Mouse (Mus musculus) adrenal gland, adult 10 weeks (tissue): ENCODE measurements around the gene Olfr429. TPM values are rescaled to one million over a fixed set of nuclear protein-coding genes. Genes with fewer than 3 reads are reported as not detected.

Experiments used
- polyA plus RNA-seq: library from polyadenylated mRNA; stranded (reverse); fragments of 350-450 nt; fragmentation: Illumina TruSeq; extraction: RNeasy Lipid Tissue Mini Kit (QIAGEN cat#74804); gene quantifications from one replicate; pipeline ENCODE4 v1.2.3, GENCODE M21; 2014; ENCODE audit warnings: low read depth, low replicate concordance

The Olfr429 gene
- not detected for polyA plus RNA-seq

DNA sequence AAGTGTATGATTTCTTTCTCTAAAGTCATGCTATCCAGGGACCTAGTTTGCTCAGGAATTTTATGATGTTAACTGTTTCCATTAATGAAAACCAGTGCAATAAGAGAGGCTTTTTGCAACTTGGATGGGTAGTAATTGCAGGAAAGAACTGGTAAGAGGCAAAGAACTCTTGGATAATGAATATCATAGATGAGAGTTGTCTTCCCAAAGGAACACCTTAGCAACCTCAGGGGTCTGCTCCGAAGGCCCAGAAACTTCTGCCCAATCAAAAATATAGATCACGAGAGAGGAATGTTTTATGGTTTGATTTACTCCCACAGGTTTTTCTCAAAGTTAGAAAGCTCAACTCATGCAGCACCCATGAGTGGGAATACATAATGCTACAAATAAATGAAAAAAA lies at the start of gene Olfr429:
Gene Olfr429 (plus strand): TSS at position 301 of the 400 bp plus-strand sequence.

DNA sequence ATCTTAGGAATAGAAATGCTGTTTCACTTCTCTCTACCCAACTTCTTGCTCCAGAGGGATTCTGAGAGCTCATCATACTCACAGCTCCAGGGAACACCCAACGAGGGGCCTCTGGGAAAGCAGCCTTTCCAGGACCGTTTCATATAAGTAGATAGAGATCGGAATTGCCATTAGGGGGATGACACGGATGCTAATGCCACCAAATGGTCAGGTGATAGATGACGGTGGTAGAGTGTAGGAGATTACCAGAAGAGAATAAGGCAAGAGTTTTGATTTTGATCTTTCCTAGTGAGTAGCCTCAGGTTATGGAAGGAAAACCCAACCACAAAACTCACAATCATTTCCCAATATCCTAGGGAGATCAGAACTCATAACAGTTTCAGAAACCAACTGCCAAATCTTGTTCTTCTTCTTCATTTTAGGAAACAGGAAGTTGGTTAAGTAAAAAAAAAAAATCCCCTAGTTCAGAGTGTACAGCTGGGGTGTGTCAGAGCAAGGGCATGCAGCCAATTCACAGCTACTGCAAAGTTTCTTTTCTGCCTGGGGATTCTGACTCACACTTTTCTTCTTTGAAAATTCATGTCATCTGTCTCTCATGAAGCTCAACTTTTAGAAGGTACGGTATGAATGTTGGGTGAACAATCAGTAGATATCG lies 43.5 kb upstream of the Olfr429 start, which contains the start of gene Olfr433:
Gene Olfr433 (plus strand): TSS at position 183 of the 655 bp plus-strand sequence.

DNA sequence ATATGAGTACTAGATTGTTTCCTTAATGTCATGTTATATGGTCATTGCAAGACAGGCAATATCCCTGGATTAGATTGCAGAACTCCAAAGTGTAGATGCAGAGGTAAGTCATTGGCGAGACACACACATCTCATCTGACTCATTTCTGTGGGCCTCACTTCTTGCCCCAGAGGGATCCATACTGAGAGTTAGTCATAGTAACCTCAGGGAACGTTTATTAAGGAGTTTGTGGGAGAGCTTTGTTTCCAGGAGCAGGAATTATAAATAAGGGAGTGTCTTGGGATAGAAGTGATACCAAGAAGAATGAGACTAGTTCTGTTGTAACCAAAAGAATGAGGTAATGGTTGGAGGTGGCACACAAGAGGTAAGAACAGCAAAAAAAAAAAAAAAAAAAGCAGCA lies 35.2 kb upstream of the Olfr429 start, which contains the start of gene Olfr432:
Gene Olfr432 (plus strand): TSS at position 313 of the 400 bp plus-strand sequence.

DNA sequence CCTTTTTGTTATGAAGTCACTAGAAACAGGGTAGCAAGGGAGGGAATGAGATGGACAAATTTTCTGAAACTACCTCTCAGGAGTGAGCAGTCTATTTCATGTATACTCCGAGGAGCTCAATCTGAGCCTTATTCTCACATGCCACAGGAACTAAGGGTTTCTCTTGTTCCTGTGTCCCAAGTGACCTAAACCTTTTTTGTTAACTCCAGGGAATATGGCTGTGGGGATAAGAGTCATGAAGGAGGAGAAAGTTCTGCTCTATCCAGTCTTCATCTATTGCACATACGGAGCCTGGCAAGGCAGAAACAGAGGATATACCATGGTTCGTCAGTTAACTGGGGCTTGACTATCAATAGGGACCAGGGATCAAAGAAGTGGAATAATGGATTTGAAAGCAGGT lies 17.8 kb upstream of the Olfr429 start, which contains the start of gene Olfr430:
Gene Olfr430 (plus strand): TSS at position 301 of the 400 bp plus-strand sequence.

DNA sequence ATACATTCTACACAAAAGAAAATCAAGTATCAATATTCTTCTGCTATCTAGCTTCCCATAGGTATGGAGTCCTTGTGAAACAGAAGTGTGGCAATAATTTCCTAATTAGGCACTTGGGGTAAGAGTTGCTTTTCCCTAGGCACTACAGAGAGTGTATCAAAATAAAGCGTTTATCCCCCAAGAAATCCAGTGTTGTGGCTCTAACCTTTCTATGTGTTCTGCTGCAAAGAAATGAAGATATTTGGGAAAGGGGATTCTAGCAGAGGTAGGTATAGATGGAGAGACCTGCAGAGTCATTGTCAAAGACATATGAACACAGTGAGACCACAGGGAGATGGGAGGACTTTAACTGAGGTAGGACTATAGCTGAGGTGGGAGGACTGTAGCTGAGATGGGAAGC lies 12.5 kb downstream of the Olfr429 start, which contains the start of gene Olfr427:
Gene Olfr427 (plus strand): TSS at position 301 of the 400 bp plus-strand sequence.

DNA sequence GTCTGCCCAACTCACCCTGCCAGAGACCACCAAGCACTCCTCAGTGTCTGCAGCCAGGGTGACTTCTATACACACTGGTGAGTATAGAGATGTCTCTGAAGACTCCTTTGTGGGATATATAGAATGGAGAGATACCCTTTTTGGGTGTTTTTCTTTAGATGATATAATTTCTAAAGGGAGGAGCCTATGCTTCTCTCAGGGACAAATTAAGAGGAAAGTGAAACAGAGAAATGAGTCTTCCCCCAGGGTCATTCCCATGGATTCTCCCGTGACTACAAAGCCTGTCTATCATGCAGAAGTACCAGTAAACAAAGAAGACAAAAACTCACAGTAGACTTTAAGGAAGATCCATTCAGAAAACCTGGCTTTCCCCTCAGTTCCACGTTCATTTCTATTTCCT lies 36.9 kb downstream of the Olfr429 start, which contains the start of gene Olfr231:
Gene Olfr231 (minus strand): TSS at position 101 of the 400 bp plus-strand sequence.

DNA sequence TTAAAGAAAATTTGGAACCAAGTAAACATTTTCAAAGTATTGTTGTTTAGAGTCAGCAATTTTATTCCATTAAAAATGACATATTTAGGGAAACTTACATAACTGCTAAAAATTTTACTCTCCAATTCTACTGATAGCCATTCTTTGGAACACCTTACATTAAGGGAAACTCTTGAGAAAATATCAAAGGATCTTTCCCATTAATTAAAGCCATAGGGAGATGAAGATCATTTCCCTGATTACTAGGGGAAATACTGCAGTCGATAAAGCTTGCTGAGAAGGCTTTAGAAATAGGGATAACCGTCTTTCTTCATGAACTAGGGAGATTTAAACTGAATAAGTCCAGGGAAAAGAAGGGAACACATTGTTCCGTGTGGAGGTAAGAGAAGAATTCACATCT lies 47.1 kb downstream of the Olfr429 start, which contains the start of gene Olfr424:
Gene Olfr424 (plus strand): TSS at position 301 of the 400 bp plus-strand sequence.

Other genes starting within 250 kb of the Olfr429 start
- gene Ifi211, start 171.3 kb upstream of the Olfr429 start, polyA plus RNA-seq, result 14.0 TPM
- 98.6 TPM for gene Mndal, start 141.8 kb upstream of the Olfr429 start, polyA plus RNA-seq
- gene Ifi203, start 141.7 kb upstream of the Olfr429 start, polyA plus RNA-seq, result 74.8 TPM
- gene Ifi202b, start 101.6 kb upstream of the Olfr429 start, polyA plus RNA-seq, result not detected
- gene Ifi205, start 52.5 kb upstream of the Olfr429 start, polyA plus RNA-seq, result 8.8 TPM
- not detected for gene Olfr433, start 43.6 kb upstream of the Olfr429 start, polyA plus RNA-seq
- gene Olfr432, start 35.1 kb upstream of the Olfr429 start, polyA plus RNA-seq, result not detected
- gene Olfr430, start 17.7 kb upstream of the Olfr429 start, polyA plus RNA-seq, result not detected
- not detected for gene Olfr427, start 12.6 kb downstream of the Olfr429 start, polyA plus RNA-seq
- gene Olfr231, start 36.8 kb downstream of the Olfr429 start, polyA plus RNA-seq, result not detected
- gene Olfr424, start 47.2 kb downstream of the Olfr429 start, polyA plus RNA-seq, result not detected
- not detected for gene Olfr420, start 71.3 kb downstream of the Olfr429 start, polyA plus RNA-seq
- gene Spta1, start 88.4 kb downstream of the Olfr429 start, polyA plus RNA-seq, result not detected
- not detected for gene Olfr419, start 167.7 kb downstream of the Olfr429 start, polyA plus RNA-seq
- 1.4 TPM for gene Mptx1, start 246.2 kb downstream of the Olfr429 start, polyA plus RNA-seq